In genomic region chr10:116948414-116948813, GRCm38 (mm10) we compare ENCODE assay signal across 10 mouse cellular contexts. TPM values are rescaled to one million over a fixed set of nuclear protein-coding genes. Genes with fewer than 3 reads are reported as not detected.
DNase-seq lines count a peak whose midpoint lies in the region; ATAC-seq lines count a peak whose summit lies in the region.
"Had no signal": no experiment of that assay in that cellular context is flagged by ENCODE, and none has a peak within 500 bp of the region (broad histone marks: within the 10 kb centered on the region; RNA-seq: fewer than 3 reads in every experiment).

No protein-coding gene starts in this region.

- H3K4me2 ChIP-seq in heart, embryonic 14.5 days (ENCODE audit: low read length), result peak overlapping the region; percentile 71
- peak overlapping the region; percentile 69 for H3K4me2 ChIP-seq in forebrain, embryonic 16.5 days (ENCODE audit: low read length)
- peak overlapping the region; percentile 72; the same call in 1 of the 2 replicates for H3K4me2 ChIP-seq in midbrain, embryonic 15.5 days

- no peak for ATAC-seq in heart, embryonic 14.5 days (ENCODE audit: insufficient number of reproducible peaks, insufficient read depth, low FRiP score, low read depth)
- no peak for ATAC-seq in forebrain, embryonic 16.5 days
- ATAC-seq in midbrain, embryonic 15.5 days (replicated peaks), result no peak

- WGBS in heart, embryonic 14.5 days, result 75% methylated on average over 9 of the region's 9 CpGs
- 80% methylated on average over 9 of the region's 9 CpGs for WGBS in forebrain, embryonic 16.5 days
- WGBS in midbrain, embryonic 15.5 days, result 75% methylated on average over 9 of the region's 9 CpGs

- peaks cover 4% of the 10 kb centered on the region; the same call in 1 of the 2 replicates for H3K9me3 ChIP-seq in heart, embryonic 14.5 days (ENCODE audit: control insufficient read depth, low read length)
- no peaks in the 10 kb centered on the region for H3K9me3 ChIP-seq in forebrain, embryonic 16.5 days (ENCODE audit: control insufficient read depth, low read length)
- H3K9me3 ChIP-seq in midbrain, embryonic 15.5 days, result no peaks in the 10 kb centered on the region

- H3K36me3 ChIP-seq in heart, embryonic 14.5 days (ENCODE audit: control insufficient read depth, insufficient read depth, low read length), result no peaks in the 10 kb centered on the region
- no peaks in the 10 kb centered on the region for H3K36me3 ChIP-seq in forebrain, embryonic 16.5 days (ENCODE audit: control insufficient read depth, insufficient read depth)
- H3K36me3 ChIP-seq in midbrain, embryonic 15.5 days (replicated peaks), result no peaks in the 10 kb centered on the region

- peak overlapping the region in 1 of 2 experiments; percentile 89; a peak in 2 of 4 replicates for H3K4me3 ChIP-seq in heart, embryonic 14.5 days (ENCODE audit: control insufficient read depth in 1 of 2, insufficient read depth in 1 of 2, low read depth in 1 of 2, low read length in 2 of 2)
- H3K4me3 ChIP-seq in forebrain, embryonic 16.5 days (replicated peaks; ENCODE audit: low read length), result no peak overlapping the region; the same call in 1 of the 2 replicates
- peak overlapping the region; percentile 75; the same call in 1 of the 2 replicates for H3K4me3 ChIP-seq in midbrain, embryonic 15.5 days

- no peaks in the 10 kb centered on the region for H3K27me3 ChIP-seq in heart, embryonic 14.5 days (ENCODE audit: control insufficient read depth, insufficient read depth, low read length)
- H3K27me3 ChIP-seq in forebrain, embryonic 16.5 days (replicated peaks; ENCODE audit: control insufficient read depth, insufficient read depth, low read length), result no peaks in the 10 kb centered on the region
- H3K27me3 ChIP-seq in midbrain, embryonic 15.5 days (replicated peaks), result no peaks in the 10 kb centered on the region

- DNase-seq in heart, adult 18-20 months, result no peak
- peak; percentile 54 for DNase-seq in kidney, postnatal 10 days
- DNase-seq in gastrocnemius, adult 18-20 months (ENCODE audit: low spot score), result no peak
- no peak for DNase-seq in yolk sac, embryonic 10.5 days (ENCODE audit: low spot score)
- no peak for DNase-seq in urinary bladder, postnatal 36 days (ENCODE audit: low spot score in 2 of 2)

- no peak overlapping the region for H3K27ac ChIP-seq in heart, embryonic 14.5 days (replicated peaks in 1 of 2; ENCODE audit: control insufficient read depth in 1 of 2, insufficient read depth in 1 of 2, low read depth in 2 of 2, low read length in 2 of 2)
- H3K27ac ChIP-seq in forebrain, embryonic 16.5 days (ENCODE audit: low read length), result no peak overlapping the region
- H3K27ac ChIP-seq in midbrain, embryonic 15.5 days, result no peak overlapping the region

- peak overlapping the region; percentile 93 for H3K9ac ChIP-seq in heart, embryonic 14.5 days (ENCODE audit: low read length)
- no peak overlapping the region for H3K9ac ChIP-seq in forebrain, embryonic 16.5 days (replicated peaks; ENCODE audit: low read depth, low read length)
- H3K9ac ChIP-seq in midbrain, embryonic 15.5 days, result no peak overlapping the region

- H3K4me1 ChIP-seq in heart, embryonic 14.5 days (ENCODE audit: control insufficient read depth in 2 of 2, insufficient read depth in 2 of 2, low read length in 2 of 2), result peaks cover 16 to 36% of the 10 kb centered on the region in 2 experiments
- H3K4me1 ChIP-seq in forebrain, embryonic 16.5 days (replicated peaks; ENCODE audit: control insufficient read depth, insufficient read depth, low read length), result peaks cover 14% of the 10 kb centered on the region
- peaks cover 13% of the 10 kb centered on the region for H3K4me1 ChIP-seq in midbrain, embryonic 15.5 days

RNA-seq across cellular contexts. Expression of gene Rab3ip, which starts 2.2 kb away (rescaled TPM):
- polyA plus RNA-seq in heart, embryonic 14.5 days (2014; fragmentation: Nextera tagmentation; extraction: Ambion mirVana), result 66.2 and 70.9 TPM in 2 replicates
- 10 to 100 TPM; 89.8 to 92.3 TPM for total RNA-seq in heart, adult 18-20 months (2021)
- 48.2 and 51.3 TPM in 2 replicates for polyA plus RNA-seq in forebrain, embryonic 16.5 days (2015; fragmentation: Nextera tagmentation; extraction: Ambion mirVana)
- 41.8 and 42.8 TPM in 2 replicates for polyA plus RNA-seq in midbrain, embryonic 15.5 days (2015; fragmentation: Nextera tagmentation; extraction: Ambion mirVana)
- 10 to 100 TPM; 29.9 to 33.8 TPM for total RNA-seq in gastrocnemius, adult 18-20 months (2021)

RNA-seq across cellular contexts. Expression of gene Gm10271, which starts 24.0 kb away (rescaled TPM):
- not detected in 2 replicates for polyA plus RNA-seq in heart, embryonic 14.5 days (2014; fragmentation: Nextera tagmentation; extraction: Ambion mirVana)
- not detected for total RNA-seq in heart, adult 18-20 months (2021)
- not detected in 2 replicates for polyA plus RNA-seq in forebrain, embryonic 16.5 days (2015; fragmentation: Nextera tagmentation; extraction: Ambion mirVana)
- polyA plus RNA-seq in midbrain, embryonic 15.5 days (2015; fragmentation: Nextera tagmentation; extraction: Ambion mirVana), result not detected in 2 replicates
- not detected for total RNA-seq in gastrocnemius, adult 18-20 months (2021)
- total RNA-seq: layer of hippocampus, postnatal 10 days had no signal
- polyA plus RNA-seq: C2C12 had no signal

RNA-seq across cellular contexts. Expression of gene Best3, which starts 37.7 kb away (rescaled TPM):
- polyA plus RNA-seq in heart, embryonic 14.5 days (2014; fragmentation: Nextera tagmentation; extraction: Ambion mirVana), result 0.77 and 0.81 TPM in 2 replicates
- total RNA-seq in heart, adult 18-20 months (2021), result 1 to 10 TPM; 6.0 to 7.6 TPM
- not detected in 2 replicates for polyA plus RNA-seq in forebrain, embryonic 16.5 days (2015; fragmentation: Nextera tagmentation; extraction: Ambion mirVana)
- polyA plus RNA-seq in midbrain, embryonic 15.5 days (2015; fragmentation: Nextera tagmentation; extraction: Ambion mirVana), result 0.10 TPM in 1 of 2 replicates, not detected in the other
- 10 to 100 TPM; 23.5 to 29.6 TPM for total RNA-seq in gastrocnemius, adult 18-20 months (2021)

RNA-seq across cellular contexts. Expression of gene Myrfl, which starts 51.7 kb away (rescaled TPM):
- 0.26 and 0.34 TPM in 2 replicates for polyA plus RNA-seq in heart, embryonic 14.5 days (2014; fragmentation: Nextera tagmentation; extraction: Ambion mirVana)
- total RNA-seq in heart, adult 18-20 months (2021), result 1 to 10 TPM in 1 of 2 experiments, under 1 TPM in 1; 0.89 to 1.5 TPM
- 0.09 and 0.12 TPM in 2 replicates for polyA plus RNA-seq in forebrain, embryonic 16.5 days (2015; fragmentation: Nextera tagmentation; extraction: Ambion mirVana)
- 0.10 and 0.22 TPM in 2 replicates for polyA plus RNA-seq in midbrain, embryonic 15.5 days (2015; fragmentation: Nextera tagmentation; extraction: Ambion mirVana)
- total RNA-seq in gastrocnemius, adult 18-20 months (2021), result under 1 TPM in 1 of 2 experiments, not detected in 1; 0.09 TPM
- polyA plus RNA-seq: C2C12 had no signal
